Mouse (Mus musculus): Measurements from ENCODE around the gene Rcn1. TPM values are rescaled to one million over a fixed set of nuclear protein-coding genes. Genes with fewer than 3 reads are reported as not detected.
A peak's percentile ranks its signal among the peaks of the same experiment; 100 is the strongest.

Rcn1 gene
- polyA plus RNA-seq, 1 experiment: 92.4 TPM

GRCm38 (mm10) chr2:105414309-105414708, 15.2 kb upstream of the Rcn1 start:
- Histone ChIP-seq H3K4me2 (ENCODE audit: low read depth) (no peak overlapping the region), H3K79me2 (ENCODE audit: control insufficient read depth, insufficient read depth) (no peaks in the 10 kb centered on the region), H3K27me3 (ENCODE audit: control insufficient read depth, insufficient read depth, insufficient read length) (peaks cover 17% of the 10 kb centered on the region), H3K4me3 (no peak overlapping the region), H3K36me3 (ENCODE audit: control insufficient read depth, insufficient read depth) (no peaks in the 10 kb centered on the region), H3ac (ENCODE audit: control insufficient read depth, insufficient read length) (no peak overlapping the region)
- no peak for TF ChIP-seq MYOD1 (IDR thresholded peaks at IDR 0.05; ENCODE audit: control insufficient read depth in 1 of 3, insufficient read length in 2 of 3, low read depth in 2 of 3)
- TF ChIP-seq CEBPB (IDR thresholded peaks at IDR 0.05; ENCODE audit: insufficient read depth, poor library complexity, severe bottlenecking): no peak
- TF ChIP-seq MYOG (IDR thresholded peaks at IDR 0.05; ENCODE audit: control insufficient read depth in 1 of 3, insufficient read depth in 1 of 3, insufficient read length in 2 of 3, low read depth in 2 of 3): no peak
- no peak for TF ChIP-seq E2F4 (IDR thresholded peaks at IDR 0.05; ENCODE audit: insufficient read depth)
- no peak for TF ChIP-seq TCF12 (IDR thresholded peaks at IDR 0.05; ENCODE audit: insufficient read depth, poor library complexity, severe bottlenecking)
- TF ChIP-seq USF1 (IDR thresholded peaks at IDR 0.05; ENCODE audit: low read depth): no peak
- TF ChIP-seq MAX (IDR thresholded peaks at IDR 0.05; ENCODE audit: low read depth): no peak

GRCm38 (mm10) chr2:105409253-105409652, 10.1 kb upstream of the Rcn1 start:
- no peak for TF ChIP-seq E2F4 (IDR thresholded peaks at IDR 0.05; ENCODE audit: insufficient read depth)
- TF ChIP-seq POLR2A (IDR thresholded peaks at IDR 0.05; ENCODE audit: insufficient read length, low read depth): no peak
- no peak for TF ChIP-seq USF1 (IDR thresholded peaks at IDR 0.05; ENCODE audit: low read depth)
- TF ChIP-seq MAX (IDR thresholded peaks at IDR 0.05; ENCODE audit: low read depth): no peak
- no peak for TF ChIP-seq SRF (IDR thresholded peaks at IDR 0.05; ENCODE audit: control insufficient read depth, insufficient read length, low read depth)
- no peak for TF ChIP-seq TCF3 (IDR thresholded peaks at IDR 0.05; ENCODE audit: insufficient read length, low read depth)
- no peak for TF ChIP-seq CEBPB (IDR thresholded peaks at IDR 0.05; ENCODE audit: insufficient read depth, poor library complexity, severe bottlenecking)
- H3K79me2 ChIP-seq (ENCODE audit: control insufficient read depth, insufficient read depth): no peaks in the 10 kb centered on the region
- H3K27me3 ChIP-seq (ENCODE audit: control insufficient read depth, insufficient read depth, insufficient read length): no peaks in the 10 kb centered on the region
- H3K4me2 ChIP-seq (ENCODE audit: low read depth): no peak overlapping the region
- H3K4me3 ChIP-seq: no peak overlapping the region
- no peak overlapping the region for H3ac ChIP-seq (ENCODE audit: control insufficient read depth, insufficient read length)
- H3K36me3 ChIP-seq (ENCODE audit: control insufficient read depth, insufficient read depth): no peaks in the 10 kb centered on the region

GRCm38 (mm10) chr2:105408511-105408910, 9.4 kb upstream of the Rcn1 start:
- H3K27me3 ChIP-seq (ENCODE audit: control insufficient read depth, insufficient read depth, insufficient read length): no peaks in the 10 kb centered on the region
- no peak overlapping the region for H3ac ChIP-seq (ENCODE audit: control insufficient read depth, insufficient read length)
- H3K79me2 ChIP-seq (ENCODE audit: control insufficient read depth, insufficient read depth): no peaks in the 10 kb centered on the region
- TF ChIP-seq SRF (IDR thresholded peaks at IDR 0.05; ENCODE audit: control insufficient read depth, insufficient read length, low read depth) (no peak), E2F4 (IDR thresholded peaks at IDR 0.05; ENCODE audit: insufficient read depth) (no peak), TCF12 (IDR thresholded peaks at IDR 0.05; ENCODE audit: insufficient read depth, poor library complexity, severe bottlenecking) (no peak), USF1 (IDR thresholded peaks at IDR 0.05; ENCODE audit: low read depth) (no peak), CEBPB (IDR thresholded peaks at IDR 0.05; ENCODE audit: insufficient read depth, poor library complexity, severe bottlenecking) (no peak), MYOD1 (IDR thresholded peaks at IDR 0.05; ENCODE audit: control insufficient read depth in 1 of 3, insufficient read length in 2 of 3, low read depth in 2 of 3) (no peak), POLR2AphosphoS2 (IDR thresholded peaks at IDR 0.05; ENCODE audit: insufficient read length, low read depth) (no peak), POLR2A (IDR thresholded peaks at IDR 0.05; ENCODE audit: insufficient read length, low read depth) (no peak), REST (IDR thresholded peaks at IDR 0.05; ENCODE audit: insufficient read depth, insufficient read length) (no peak), MYOG (IDR thresholded peaks at IDR 0.05; ENCODE audit: control insufficient read depth in 1 of 3, insufficient read depth in 1 of 3, insufficient read length in 2 of 3, low read depth in 2 of 3) (no peak)
- no peaks in the 10 kb centered on the region for H3K36me3 ChIP-seq (ENCODE audit: control insufficient read depth, insufficient read depth)
- no peak overlapping the region for H3K4me2 ChIP-seq (ENCODE audit: low read depth)
- no peak overlapping the region for H3K4me3 ChIP-seq

- Histone ChIP-seq H3K36me3 (ENCODE audit: control insufficient read depth, insufficient read depth) (no peaks in the 10 kb centered on the region), H3K79me2 (ENCODE audit: control insufficient read depth, insufficient read depth) (peaks cover 17% of the 10 kb centered on the region), H3ac (ENCODE audit: control insufficient read depth, insufficient read length) (no peak overlapping the region), H3K4me2 (ENCODE audit: low read depth) (no peak overlapping the region), H3K27me3 (ENCODE audit: control insufficient read depth, insufficient read depth, insufficient read length) (no peaks in the 10 kb centered on the region), H3K4me3 (no peak overlapping the region)
- TF ChIP-seq SRF (IDR thresholded peaks at IDR 0.05; ENCODE audit: control insufficient read depth, insufficient read length, low read depth) (no peak), MAX (IDR thresholded peaks at IDR 0.05; ENCODE audit: low read depth) (no peak), MYOD1 (IDR thresholded peaks at IDR 0.05; ENCODE audit: control insufficient read depth in 1 of 3, insufficient read length in 2 of 3, low read depth in 2 of 3) (no peak), TCF3 (IDR thresholded peaks at IDR 0.05; ENCODE audit: insufficient read length, low read depth) (no peak)
Observed at GRCm38 (mm10) chr2:105402180-105402579, 3.1 kb upstream of the Rcn1 start.

- no peaks in the 10 kb centered on the region for H3K27me3 ChIP-seq (ENCODE audit: control insufficient read depth, insufficient read depth, insufficient read length)
- no peaks in the 10 kb centered on the region for H3K36me3 ChIP-seq (ENCODE audit: control insufficient read depth, insufficient read depth)
- no peak overlapping the region for H3ac ChIP-seq (ENCODE audit: control insufficient read depth, insufficient read length)
- peaks cover 33% of the 10 kb centered on the region for H3K79me2 ChIP-seq (ENCODE audit: control insufficient read depth, insufficient read depth)
- no peak for TF ChIP-seq TCF12 (IDR thresholded peaks at IDR 0.05; ENCODE audit: insufficient read depth, poor library complexity, severe bottlenecking)
- TF ChIP-seq POLR2AphosphoS2 (IDR thresholded peaks at IDR 0.05; ENCODE audit: insufficient read length, low read depth): no peak
- TF ChIP-seq E2F4 (IDR thresholded peaks at IDR 0.05; ENCODE audit: insufficient read depth): no peak
- no peak for TF ChIP-seq CEBPB (IDR thresholded peaks at IDR 0.05; ENCODE audit: insufficient read depth, poor library complexity, severe bottlenecking)
- no peak for TF ChIP-seq SRF (IDR thresholded peaks at IDR 0.05; ENCODE audit: control insufficient read depth, insufficient read length, low read depth)
- TF ChIP-seq MYOG (IDR thresholded peaks at IDR 0.05; ENCODE audit: control insufficient read depth in 1 of 3, insufficient read depth in 1 of 3, insufficient read length in 2 of 3, low read depth in 2 of 3): no peak
- no peak for TF ChIP-seq REST (IDR thresholded peaks at IDR 0.05; ENCODE audit: insufficient read depth, insufficient read length)
- no peak for TF ChIP-seq MYOD1 (IDR thresholded peaks at IDR 0.05; ENCODE audit: control insufficient read depth in 1 of 3, insufficient read length in 2 of 3, low read depth in 2 of 3)
- TF ChIP-seq USF1 (IDR thresholded peaks at IDR 0.05; ENCODE audit: low read depth): no peak
- TF ChIP-seq TCF3 (IDR thresholded peaks at IDR 0.05; ENCODE audit: insufficient read length, low read depth): no peak
- H3K4me2 ChIP-seq (ENCODE audit: low read depth): peak overlapping the region; percentile 92
- no peak overlapping the region for H3K4me3 ChIP-seq
Observed at GRCm38 (mm10) chr2:105400558-105400957, 1.4 kb upstream of the Rcn1 start.
